Mouse (Mus musculus) liver, embryonic 12.5 days (tissue): ENCODE results near the gene Trpm3. TPM values are rescaled to one million over a fixed set of nuclear protein-coding genes. Genes with fewer than 3 reads are reported as not detected.

ENCODE experiments used
- ATAC-seq: fragments of 200-750 bp; cut with Nextera tagmentation; 2 replicates; pipeline ENCODE4 v1.8.0; 2017; ENCODE audit warnings: moderate number of reproducible peaks, mild to moderate bottlenecking, moderate library complexity
- H3K27ac ChIP-seq: fragments of 300-500 bp; sonication (generic); 2 replicates; pipeline ENCODE4 v1.5.1; 2016; ENCODE audit warnings: mild to moderate bottlenecking
- H3K27me3 ChIP-seq: fragments of 300-500 bp; sonication (generic); replicated peaks from 2 replicates; pipeline ENCODE4 v1.6.1; 2016; ENCODE audit warnings: mild to moderate bottlenecking, moderate library complexity
- H3K36me3 ChIP-seq: fragments of 300-500 bp; sonication (generic); 2 replicates; pipeline ENCODE4 v1.6.1; 2016; ENCODE audit warnings: mild to moderate bottlenecking, moderate library complexity
- H3K4me1 ChIP-seq: fragments of 300-500 bp; sonication (generic); 2 replicates; pipeline ENCODE4 v1.6.1; 2016
- H3K4me2 ChIP-seq: fragments of 300-500 bp; sonication (generic); 2 replicates; pipeline ENCODE4 v1.6.1; 2016; ENCODE audit warnings: mild to moderate bottlenecking, moderate library complexity
- H3K4me3 ChIP-seq: fragments of 300-500 bp; sonication (generic); 2 replicates; pipeline ENCODE4 v1.5.1; 2016; ENCODE audit warnings: mild to moderate bottlenecking, moderate library complexity
- H3K9ac ChIP-seq: fragments of 300-500 bp; sonication (generic); 2 replicates; pipeline ENCODE4 v1.6.1; 2016; ENCODE audit warnings: mild to moderate bottlenecking, moderate library complexity
- H3K9me3 ChIP-seq: fragments of 300-500 bp; sonication (generic); replicated peaks from 2 replicates; pipeline ENCODE4 v1.6.1; 2016; ENCODE audit warnings: mild to moderate bottlenecking, moderate library complexity
- WGBS: fragments of 180-500 bp; shearing (Covaris S2); methylation state at CpG from one replicate; pipeline ENCODE4 v1.1.7; 2016; ENCODE audit not compliant: insufficient replicate concordance; 5-methylcytosine and 5-hydroxymethylcytosine counted together
- polyA plus RNA-seq: library from polyadenylated mRNA; unstranded; fragments of >200 nt; fragmentation: Nextera tagmentation; extraction: Ambion mirVana; gene quantifications from 2 replicates; pipeline ENCODE4 v1.2.1, GENCODE M21; 2016

The Trpm3 gene
- polyA plus RNA-seq, 1 experiment from 2014 or later = not detected

DNA sequence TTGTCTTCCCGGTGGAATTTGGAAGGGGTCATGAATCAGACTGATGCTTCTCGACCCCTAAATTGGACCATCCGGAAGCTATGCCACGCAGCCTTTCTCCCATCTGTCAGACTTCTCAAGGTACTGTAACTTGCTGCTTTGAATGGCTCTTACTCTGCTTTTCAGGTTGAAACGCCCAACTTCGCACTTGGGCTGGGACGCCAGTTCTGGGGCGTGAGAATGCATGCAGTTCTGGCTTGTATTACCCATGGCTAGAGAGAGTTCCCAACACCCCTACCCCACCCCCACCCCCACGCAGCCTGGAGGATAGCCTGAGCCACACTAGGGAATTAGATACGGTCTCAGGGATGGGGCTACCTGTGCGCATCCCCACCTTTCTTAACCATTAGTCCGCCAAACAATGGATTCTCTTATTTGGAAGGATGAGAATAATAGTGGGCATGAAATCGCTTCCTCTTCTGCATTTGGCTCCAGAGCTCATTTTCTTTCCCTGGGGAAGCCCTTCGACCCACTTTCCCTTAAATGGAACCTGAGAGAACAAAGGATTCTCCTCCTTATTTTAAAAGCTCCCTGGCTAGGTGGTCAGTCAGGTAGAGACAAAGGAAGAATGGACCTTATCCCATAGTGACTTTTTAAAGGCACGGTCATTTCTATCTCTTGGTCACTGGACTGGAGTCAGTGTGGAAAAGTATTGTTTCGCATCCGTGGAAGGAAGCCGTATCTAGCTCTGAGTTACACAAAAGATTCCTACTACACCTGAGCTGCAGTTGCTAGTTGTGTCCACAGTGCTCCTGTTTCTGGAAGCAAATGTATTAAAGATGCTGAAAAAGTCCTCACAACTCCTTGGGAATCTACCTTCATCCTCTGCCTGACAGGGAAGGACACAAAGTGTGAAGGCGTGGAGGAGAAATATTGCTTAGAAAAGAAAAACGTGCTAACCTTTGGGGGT, 309.8 kb downstream of the Trpm3 start:
- ATAC-seq = no peak
- Histone ChIP-seq H3K36me3 (no peaks in the 10 kb centered on the region), H3K4me2 (no peak overlapping the region), H3K9ac (no peak overlapping the region), H3K27me3 (no peaks in the 10 kb centered on the region; the same call in 1 of the 2 replicates), H3K27ac (no peak overlapping the region), H3K4me1 (no peaks in the 10 kb centered on the region), H3K9me3 (no peaks in the 10 kb centered on the region), H3K4me3 (no peak overlapping the region)
- WGBS = 36% methylated on average over 20 of the region's 20 CpGs

DNA sequence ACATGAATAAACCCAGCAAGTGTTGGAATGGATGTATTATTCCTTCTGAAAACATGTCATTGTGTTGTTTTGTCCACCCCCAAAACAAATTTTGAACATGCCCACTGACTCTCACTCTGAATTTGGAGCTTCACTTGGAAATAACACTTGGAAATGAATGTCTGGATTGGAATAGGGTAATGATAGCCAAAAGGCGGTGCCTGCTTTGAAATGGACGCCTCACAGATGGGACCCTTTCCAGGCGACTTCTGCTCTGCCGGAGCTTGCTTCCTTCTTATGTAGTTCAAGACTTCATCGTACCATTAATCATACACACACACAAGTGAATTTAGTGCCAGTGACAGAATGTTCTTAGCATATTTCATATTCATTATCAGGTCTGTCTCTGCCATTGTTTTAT, 312.4 kb downstream of the Trpm3 start:
- no peaks in the 10 kb centered on the region for H3K4me1 ChIP-seq
- H3K9ac ChIP-seq = no peak overlapping the region
- no peak overlapping the region for H3K4me2 ChIP-seq
- no peaks in the 10 kb centered on the region; the same call in 1 of the 2 replicates for H3K27me3 ChIP-seq
- WGBS = 69% methylated on average over 5 of the region's 5 CpGs
- no peak for ATAC-seq
- no peaks in the 10 kb centered on the region for H3K36me3 ChIP-seq
- H3K9me3 ChIP-seq = no peaks in the 10 kb centered on the region
- no peak overlapping the region for H3K4me3 ChIP-seq
- H3K27ac ChIP-seq = no peak overlapping the region

DNA sequence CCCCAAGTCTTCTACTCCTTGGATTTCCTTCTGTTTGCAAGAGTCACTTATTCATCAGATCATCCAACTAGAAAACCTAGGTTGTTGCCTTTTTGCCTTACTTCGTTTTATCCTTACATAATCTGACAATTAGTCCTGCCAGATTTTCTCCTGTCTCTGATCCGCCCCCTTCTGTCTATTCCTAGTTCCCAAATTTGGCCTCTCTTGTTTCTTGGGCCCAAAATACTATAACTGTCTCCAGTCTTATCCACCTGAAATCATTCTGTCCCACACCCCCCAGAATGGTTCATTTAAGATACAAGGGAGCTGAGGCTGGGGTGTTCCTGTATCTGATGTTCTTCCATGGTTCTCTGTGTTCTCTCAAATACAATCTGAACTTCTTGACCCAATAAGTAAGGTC, 318.1 kb downstream of the Trpm3 start:
- no peaks in the 10 kb centered on the region for H3K9me3 ChIP-seq
- no peaks in the 10 kb centered on the region for H3K4me1 ChIP-seq
- no peak for ATAC-seq
- WGBS = 62% methylated on average over 2 of the region's 2 CpGs
- H3K4me2 ChIP-seq = no peak overlapping the region
- H3K27me3 ChIP-seq = no peaks in the 10 kb centered on the region
- H3K4me3 ChIP-seq = no peak overlapping the region
- H3K27ac ChIP-seq = no peak overlapping the region
- H3K36me3 ChIP-seq = no peaks in the 10 kb centered on the region
- H3K9ac ChIP-seq = no peak overlapping the region

DNA sequence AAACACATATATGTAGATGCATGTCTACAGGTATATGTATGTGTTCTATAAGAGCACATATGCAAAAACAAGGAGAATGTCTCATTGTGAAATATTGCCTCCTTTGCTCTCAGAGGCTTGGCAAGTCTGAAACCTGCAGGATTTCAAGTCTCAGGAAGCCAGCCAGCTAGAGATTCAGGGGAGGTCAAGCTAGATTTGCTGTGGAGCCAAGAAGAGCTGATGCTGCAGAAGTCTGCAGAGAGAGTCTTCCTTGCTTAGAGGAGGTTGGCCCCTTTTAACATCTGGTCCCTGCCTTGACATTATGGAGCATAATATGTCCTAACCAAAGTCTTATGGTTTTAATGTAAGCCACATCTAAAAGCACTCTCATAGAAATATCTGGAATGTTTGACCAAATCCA, 323.2 kb downstream of the Trpm3 start:
- H3K27ac ChIP-seq = no peak overlapping the region
- ATAC-seq = no peak
- no peak overlapping the region for H3K9ac ChIP-seq
- no peak overlapping the region for H3K4me2 ChIP-seq
- no peaks in the 10 kb centered on the region for H3K4me1 ChIP-seq
- no peak overlapping the region for H3K4me3 ChIP-seq
- no peaks in the 10 kb centered on the region for H3K36me3 ChIP-seq
- H3K27me3 ChIP-seq = no peaks in the 10 kb centered on the region
- no peaks in the 10 kb centered on the region for H3K9me3 ChIP-seq

DNA sequence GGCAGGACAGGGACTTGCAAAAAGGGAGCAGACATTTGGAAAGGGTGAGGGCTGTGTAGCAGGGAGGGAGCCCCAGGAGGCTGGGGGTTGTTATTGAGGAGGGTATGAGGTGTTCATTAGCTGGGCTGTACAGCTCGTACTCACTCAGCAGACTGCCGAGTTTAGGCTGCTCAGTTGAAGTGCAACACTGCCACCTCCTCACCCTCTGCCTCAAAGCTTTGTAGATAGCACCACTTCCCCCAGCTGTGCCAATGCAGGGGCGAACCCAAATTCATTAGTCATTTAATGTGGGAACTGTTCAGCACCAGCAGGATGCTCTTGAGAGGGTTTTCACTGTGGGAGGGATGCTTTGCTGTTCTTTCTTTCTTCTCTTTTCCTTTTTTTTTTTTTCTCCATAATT, 324.7 kb downstream of the Trpm3 start:
- WGBS = 32% methylated on average over 3 of the region's 3 CpGs
- H3K4me3 ChIP-seq = no peak overlapping the region
- H3K4me1 ChIP-seq = no peaks in the 10 kb centered on the region
- ATAC-seq = no peak
- no peaks in the 10 kb centered on the region for H3K36me3 ChIP-seq
- H3K27ac ChIP-seq = no peak overlapping the region
- no peaks in the 10 kb centered on the region for H3K9me3 ChIP-seq
- H3K4me2 ChIP-seq = no peak overlapping the region
- no peak overlapping the region for H3K9ac ChIP-seq
- H3K27me3 ChIP-seq = no peaks in the 10 kb centered on the region

DNA sequence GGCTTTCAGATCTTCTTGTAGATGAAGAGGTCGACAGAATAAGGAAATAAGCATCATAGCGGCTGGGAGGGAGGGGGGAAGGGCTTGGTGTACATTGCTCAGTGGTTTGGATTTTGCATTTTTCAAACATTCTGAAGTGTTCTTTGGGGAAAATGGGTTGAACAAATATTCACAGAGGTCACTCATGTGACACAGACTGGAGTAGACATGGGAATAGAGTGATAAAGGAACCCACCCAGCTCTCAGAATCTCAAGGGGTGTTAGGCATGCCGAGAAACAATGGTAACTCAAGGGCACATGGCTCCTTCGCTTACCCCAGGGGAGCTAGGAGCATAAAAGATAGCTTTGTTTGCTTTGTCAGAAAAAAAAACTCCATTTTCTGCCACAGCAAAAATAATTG, 330.8 kb downstream of the Trpm3 start:
- H3K9ac ChIP-seq = no peak overlapping the region
- H3K4me3 ChIP-seq = no peak overlapping the region
- no peaks in the 10 kb centered on the region for H3K4me1 ChIP-seq
- no peaks in the 10 kb centered on the region for H3K36me3 ChIP-seq
- H3K4me2 ChIP-seq = no peak overlapping the region
- H3K27ac ChIP-seq = no peak overlapping the region
- no peak for ATAC-seq
- H3K27me3 ChIP-seq = no peaks in the 10 kb centered on the region
- WGBS = 58% methylated on average over 4 of the region's 4 CpGs
- H3K9me3 ChIP-seq = no peaks in the 10 kb centered on the region

DNA sequence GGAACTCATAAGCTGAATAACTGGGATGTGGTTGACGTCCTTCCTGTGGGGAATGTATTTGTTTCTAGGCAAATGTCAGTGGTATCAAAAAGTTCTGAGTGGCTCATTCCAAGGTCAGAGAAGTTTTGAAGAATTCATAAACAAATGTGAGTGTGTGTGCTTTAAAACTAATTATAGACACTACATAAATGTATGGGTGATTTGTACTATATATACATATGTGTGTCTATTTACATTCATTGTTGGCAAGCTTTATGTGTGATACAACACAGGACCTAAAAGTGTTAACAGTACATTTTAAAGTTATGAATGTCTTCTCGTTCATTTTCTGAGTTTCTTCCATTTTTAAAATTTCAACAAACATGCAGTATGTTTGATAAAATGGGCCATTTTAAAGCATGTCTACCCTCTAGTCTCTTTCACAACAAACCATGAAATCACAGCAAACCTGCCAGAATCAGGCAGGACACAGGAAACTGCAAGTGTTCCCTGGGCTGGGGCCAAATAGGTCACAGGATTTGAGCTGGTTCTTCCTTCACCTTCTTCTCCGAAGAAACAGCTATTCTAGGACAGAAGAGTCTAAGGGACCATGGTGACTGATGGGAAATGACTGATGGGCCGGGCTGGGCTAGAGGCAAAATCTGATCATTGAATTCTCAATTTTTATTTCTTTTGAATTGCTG, 334.3 kb downstream of the Trpm3 start:
- no peaks in the 10 kb centered on the region for H3K4me1 ChIP-seq
- WGBS = 64% methylated on average over 4 of the region's 4 CpGs
- no peak overlapping the region for H3K9ac ChIP-seq
- H3K4me2 ChIP-seq = no peak overlapping the region
- H3K4me3 ChIP-seq = no peak overlapping the region
- ATAC-seq = no peak
- no peaks in the 10 kb centered on the region for H3K27me3 ChIP-seq
- H3K27ac ChIP-seq = no peak overlapping the region
- no peaks in the 10 kb centered on the region for H3K9me3 ChIP-seq
- no peaks in the 10 kb centered on the region for H3K36me3 ChIP-seq

DNA sequence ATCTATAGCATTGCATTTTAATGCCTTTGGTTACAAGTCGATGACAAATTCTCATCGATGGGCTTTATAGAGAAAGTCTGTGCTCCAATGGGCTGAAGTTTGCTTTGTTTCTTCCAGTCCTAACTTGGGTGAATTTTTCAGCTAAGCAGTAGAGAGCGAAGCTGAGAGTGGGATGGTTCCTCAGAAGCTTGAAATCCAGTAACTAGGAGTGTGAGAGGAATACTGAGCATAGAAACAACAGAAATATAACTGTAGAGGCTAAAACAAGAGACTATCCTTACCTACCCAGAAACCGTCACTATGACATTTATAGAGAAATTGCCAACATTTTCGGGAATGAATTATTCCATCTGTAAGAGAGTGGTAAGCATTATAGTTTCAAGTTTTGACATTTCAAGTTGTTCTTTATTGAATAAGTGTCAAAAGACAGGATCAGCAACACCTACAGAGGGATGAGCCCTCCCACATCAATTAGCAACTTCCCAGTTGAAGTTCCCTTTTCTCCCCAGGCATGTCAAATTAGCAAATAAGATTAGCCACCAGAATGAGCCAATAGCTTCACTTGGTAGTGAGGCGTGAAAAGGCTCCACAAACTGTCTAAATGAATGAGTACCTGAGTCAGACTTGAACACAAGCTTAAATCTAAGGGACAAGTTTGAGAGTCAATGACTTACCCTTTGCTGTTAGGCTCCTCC, 339.6 kb downstream of the Trpm3 start:
- no peak overlapping the region for H3K4me2 ChIP-seq
- 68% methylated on average over 6 of the region's 6 CpGs for WGBS
- H3K9ac ChIP-seq = no peak overlapping the region
- no peak overlapping the region for H3K4me3 ChIP-seq
- no peaks in the 10 kb centered on the region for H3K4me1 ChIP-seq
- H3K9me3 ChIP-seq = no peaks in the 10 kb centered on the region
- no peaks in the 10 kb centered on the region for H3K27me3 ChIP-seq
- no peaks in the 10 kb centered on the region for H3K36me3 ChIP-seq
- ATAC-seq = no peak
- no peak overlapping the region for H3K27ac ChIP-seq

DNA sequence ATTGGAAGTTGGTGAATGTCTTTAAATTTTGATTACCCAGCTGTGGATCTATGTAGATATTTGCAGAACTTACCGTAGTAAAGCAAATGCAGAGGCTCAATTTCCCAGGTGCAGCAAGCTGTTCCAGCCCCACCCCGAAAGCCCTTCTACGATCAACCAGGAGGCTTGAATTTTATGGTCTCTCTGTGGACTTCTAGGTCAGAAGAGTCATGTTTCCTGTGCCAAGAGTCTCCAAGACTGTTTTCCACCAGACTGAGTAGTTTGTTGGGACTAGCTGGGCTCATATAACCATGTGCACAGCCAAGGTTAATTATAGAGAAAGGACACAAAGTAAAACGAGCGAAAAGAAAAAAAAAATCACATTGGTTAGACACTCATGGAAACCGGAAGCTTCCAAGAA, 364.6 kb downstream of the Trpm3 start:
- Histone ChIP-seq H3K4me2 (no peak overlapping the region), H3K4me1 (no peaks in the 10 kb centered on the region)
- no peak for ATAC-seq

DNA sequence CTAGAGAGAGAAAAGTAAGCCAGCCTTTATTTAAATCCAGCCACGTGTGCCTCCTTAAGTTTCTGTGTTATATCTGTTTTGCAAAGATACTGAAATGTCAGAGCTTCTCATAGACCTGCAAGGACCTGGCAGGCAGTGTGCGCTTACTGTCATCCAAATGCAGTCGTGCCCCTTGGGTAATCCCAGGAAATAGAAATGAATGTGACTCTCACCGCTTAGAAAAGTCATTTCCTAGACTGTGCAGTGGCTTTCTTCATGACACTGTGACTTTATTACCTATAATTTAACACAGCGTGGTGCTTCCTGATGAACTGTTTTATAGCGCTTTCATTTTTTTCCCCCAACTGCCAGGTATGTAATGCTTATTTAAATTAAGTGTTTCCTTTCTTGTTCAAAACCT, 379.7 kb downstream of the Trpm3 start:
- H3K9ac ChIP-seq = no peak overlapping the region
- H3K4me2 ChIP-seq = no peak overlapping the region
- WGBS = 61% methylated on average over 6 of the region's 6 CpGs
- H3K4me3 ChIP-seq = no peak overlapping the region
- H3K9me3 ChIP-seq = no peaks in the 10 kb centered on the region
- ATAC-seq = no peak
- H3K27ac ChIP-seq = no peak overlapping the region
- H3K27me3 ChIP-seq = no peaks in the 10 kb centered on the region
- no peaks in the 10 kb centered on the region for H3K4me1 ChIP-seq
- H3K36me3 ChIP-seq = no peaks in the 10 kb centered on the region

More for the DNA sequence above, 364.6 kb downstream of the Trpm3 start:
- Histone ChIP-seq H3K9ac (no peak overlapping the region), H3K36me3 (no peaks in the 10 kb centered on the region), H3K27ac (no peak overlapping the region), H3K27me3 (no peaks in the 10 kb centered on the region), H3K9me3 (no peaks in the 10 kb centered on the region), H3K4me3 (no peak overlapping the region)
- WGBS = 75% methylated on average over 6 of the region's 6 CpGs

DNA sequence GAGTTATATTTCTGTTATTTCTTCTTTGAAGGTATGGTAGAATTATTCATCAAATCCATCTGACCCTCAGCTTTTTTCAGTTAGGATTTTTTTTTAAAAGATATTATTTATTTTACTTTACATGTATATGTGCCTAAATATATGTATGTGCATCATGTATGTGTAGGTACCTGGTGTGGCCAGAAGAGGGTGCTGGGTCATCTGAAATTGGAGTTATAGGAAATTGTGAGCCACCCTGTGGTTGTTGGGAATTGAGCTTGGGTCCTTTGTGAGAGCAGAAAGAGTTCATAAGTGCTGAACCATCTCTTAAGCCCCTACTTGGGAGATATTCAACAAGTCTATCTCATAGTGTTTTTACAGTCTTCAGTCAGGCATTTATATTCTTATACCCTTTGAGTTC, 389.1 kb downstream of the Trpm3 start:
- Histone ChIP-seq H3K4me1 (no peaks in the 10 kb centered on the region), H3K9me3 (no peaks in the 10 kb centered on the region), H3K27me3 (no peaks in the 10 kb centered on the region), H3K4me2 (no peak overlapping the region), H3K36me3 (no peaks in the 10 kb centered on the region), H3K9ac (no peak overlapping the region), H3K4me3 (no peak overlapping the region), H3K27ac (no peak overlapping the region)
- ATAC-seq = no peak

DNA sequence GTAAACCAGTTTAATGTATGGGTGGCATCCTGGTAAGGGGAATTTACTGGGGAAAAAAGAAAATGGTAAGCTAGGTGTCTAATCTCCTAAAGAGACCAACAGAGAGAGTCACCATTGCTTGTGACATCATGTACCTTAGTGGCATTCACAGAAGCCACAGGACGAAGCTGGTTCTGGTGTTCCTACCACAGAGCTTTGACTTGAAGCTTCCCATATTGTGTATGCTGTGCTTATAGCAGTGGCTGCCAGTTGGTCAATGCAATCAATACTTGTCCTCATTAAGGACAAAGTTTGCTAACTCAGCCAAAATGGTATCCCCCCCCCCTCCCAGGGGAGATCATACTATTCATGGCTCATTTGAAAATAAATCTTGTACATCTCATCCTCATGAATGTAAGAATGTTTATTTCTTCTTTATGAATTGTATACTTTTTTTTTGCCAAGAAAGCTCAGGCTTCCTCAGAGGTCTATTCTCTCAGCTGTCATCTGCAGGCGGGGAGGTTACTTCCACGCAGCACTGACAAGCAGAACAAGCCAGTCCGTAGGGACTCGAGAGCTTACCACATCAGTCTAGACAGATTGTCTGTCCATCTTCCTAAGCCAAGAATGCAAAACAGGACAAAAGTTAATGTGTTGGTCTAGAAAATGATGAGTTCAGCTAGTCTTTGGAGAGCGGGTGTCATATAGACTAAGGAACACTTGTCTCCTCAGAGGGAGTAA, 404.3 kb downstream of the Trpm3 start:
- Histone ChIP-seq H3K4me3 (no peak overlapping the region), H3K9ac (no peak overlapping the region), H3K27ac (no peak overlapping the region), H3K9me3 (no peaks in the 10 kb centered on the region), H3K4me2 (no peak overlapping the region), H3K27me3 (no peaks in the 10 kb centered on the region), H3K4me1 (no peaks in the 10 kb centered on the region), H3K36me3 (no peaks in the 10 kb centered on the region)
- 66% methylated on average over 6 of the region's 6 CpGs for WGBS
- no peak for ATAC-seq
